Mouse (Mus musculus): ENCODE data around the gene Gm33543. TPM values are rescaled to one million over a fixed set of nuclear protein-coding genes. Genes with fewer than 3 reads are reported as not detected.
A peak's percentile ranks its signal among the peaks of the same experiment; 100 is the strongest.

Gene Gm33543
- total RNA-seq, 2 experiments from 2014 or later = 1.9 TPM

DNA sequence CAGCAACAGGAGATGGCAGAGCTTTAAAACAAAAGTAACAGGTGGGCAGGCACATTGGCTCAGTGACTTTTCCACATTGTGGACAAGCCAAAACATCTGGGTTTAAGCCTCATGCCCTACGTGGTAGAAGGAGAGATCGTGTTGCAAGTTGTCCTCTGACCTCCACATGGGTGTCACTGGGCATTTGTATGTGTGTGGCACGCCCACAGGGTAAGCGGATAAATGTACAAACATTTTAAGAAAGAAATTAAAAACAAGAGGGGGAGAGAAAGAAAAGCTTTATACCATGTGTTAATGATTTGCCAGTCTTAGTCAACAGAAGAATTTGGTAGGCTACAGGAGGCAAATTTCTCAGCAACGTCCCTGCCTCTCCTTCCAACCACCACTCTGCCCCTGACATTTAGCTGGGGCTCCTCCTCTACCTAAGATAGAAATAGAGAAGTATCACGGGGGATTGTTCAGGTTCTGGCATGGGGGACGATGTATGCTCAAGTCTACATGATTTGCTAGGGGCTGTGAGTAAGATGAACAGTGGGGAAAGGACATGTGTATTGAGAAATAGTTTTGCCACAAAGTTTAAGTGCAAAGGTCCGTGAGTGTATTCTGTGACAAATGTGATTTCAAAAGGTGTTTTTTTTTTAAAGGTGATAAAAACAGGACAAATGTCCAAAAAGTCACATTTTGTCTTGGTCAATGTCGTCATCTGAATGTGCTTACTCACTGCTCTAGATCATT, 6.0 kb downstream of the Gm33543 start:
- DNase-seq (ENCODE audit: low spot score) = no peak

DNA sequence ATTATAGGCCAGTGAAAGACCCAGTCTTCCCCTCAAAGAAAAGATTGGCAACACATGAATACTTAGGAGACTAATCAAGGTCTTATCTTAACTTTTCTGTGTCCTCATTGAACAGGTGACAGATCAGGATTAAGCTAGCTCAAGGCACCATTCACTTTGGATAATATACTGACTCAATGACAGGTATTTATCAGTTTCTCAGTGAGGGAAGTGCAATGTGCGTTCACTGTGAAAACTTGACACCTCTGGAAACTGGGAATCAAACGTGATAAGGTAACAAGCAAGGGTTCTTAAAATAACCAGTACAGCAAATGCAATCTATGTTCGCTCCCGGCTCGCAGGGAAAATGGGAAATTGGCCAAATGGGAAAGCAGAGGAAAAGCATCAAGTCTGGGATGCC, 11.8 kb downstream of the Gm33543 start:
- DNase-seq (ENCODE audit: low spot score) = no peak

- no peak for DNase-seq (ENCODE audit: low spot score)
Observed at GRCm38 (mm10) chr10:95829471-95829870, 13.3 kb downstream of the Gm33543 start.

DNA sequence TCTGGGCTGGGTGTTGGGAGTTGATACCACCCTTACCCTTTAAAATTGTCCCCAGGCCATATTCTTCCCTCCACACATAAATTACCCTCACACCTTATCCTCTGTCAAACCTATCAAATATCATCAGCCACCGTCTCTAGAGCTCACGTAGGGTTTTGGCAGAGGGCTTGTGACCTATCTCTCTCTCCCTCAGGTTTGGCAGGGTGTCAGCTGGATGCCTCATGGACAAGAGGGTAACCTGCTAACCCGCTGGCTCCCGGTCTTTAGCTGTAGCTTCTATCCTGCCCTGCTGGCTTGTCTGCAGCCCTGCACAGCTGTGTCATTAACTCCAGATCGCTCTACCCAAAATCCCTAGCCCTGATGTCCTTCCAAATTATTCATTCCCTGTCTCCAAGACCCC, 14.4 kb downstream of the Gm33543 start:
- DNase-seq (ENCODE audit: low spot score) = peak; percentile 92

DNA sequence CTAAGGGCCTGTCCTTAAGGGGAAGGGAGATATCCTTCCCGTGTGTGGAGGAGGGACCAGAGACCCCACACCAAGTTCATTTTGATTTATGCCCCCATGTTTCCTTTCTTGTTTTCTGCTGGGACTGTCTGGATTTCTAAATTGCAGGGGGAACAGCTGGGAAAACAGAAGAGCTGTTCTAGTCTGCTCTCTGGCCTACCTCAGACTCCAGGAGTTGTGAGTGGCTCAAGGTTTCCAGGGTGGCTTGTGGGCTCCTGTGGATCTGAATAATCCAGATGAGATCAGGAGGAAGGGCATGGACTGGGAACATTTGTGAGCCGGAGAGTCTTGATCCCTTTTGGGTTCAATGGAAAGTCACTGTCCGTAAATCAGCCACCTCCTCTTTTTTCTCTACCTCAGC, 17.1 kb downstream of the Gm33543 start:
- no peak for DNase-seq (ENCODE audit: low spot score)

- DNase-seq (ENCODE audit: low spot score) = no peak
Observed at GRCm38 (mm10) chr10:95818506-95818905, 24.2 kb downstream of the Gm33543 start.

DNA sequence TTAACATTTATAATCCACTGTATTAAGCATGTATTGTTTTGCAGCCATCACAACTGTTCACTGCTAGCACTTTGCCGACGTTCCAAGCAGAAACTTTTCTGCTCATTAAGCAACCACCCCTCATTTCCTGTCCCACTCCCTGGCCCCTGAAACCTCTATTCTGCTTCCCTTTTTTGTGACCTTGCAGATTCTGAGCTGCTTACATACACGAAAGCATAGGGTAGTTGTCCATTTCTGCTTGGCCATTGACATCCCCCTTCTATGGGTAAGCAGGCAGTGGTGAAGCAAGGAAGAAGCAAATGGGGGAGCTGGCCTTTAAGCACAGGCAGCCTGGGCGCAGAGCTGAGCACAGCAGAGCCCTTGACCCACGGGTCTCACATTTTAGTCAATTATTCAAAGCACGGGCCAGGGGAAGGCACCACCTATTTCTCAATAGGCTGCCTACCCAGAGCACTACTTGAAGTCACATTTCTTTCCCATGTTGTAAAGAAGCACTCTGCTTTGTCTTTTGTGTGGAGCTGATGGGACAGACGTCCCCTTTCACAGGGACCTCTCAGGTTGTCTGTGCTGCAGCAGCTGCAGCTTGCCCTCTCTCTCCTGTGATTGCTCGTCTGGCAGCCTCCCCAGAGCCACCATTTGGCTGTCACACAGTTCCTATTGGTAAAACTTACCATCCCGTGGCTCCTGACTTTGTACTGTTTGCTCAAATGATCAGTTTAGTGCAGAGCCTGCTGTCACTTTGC, 25.1 kb downstream of the Gm33543 start:
- DNase-seq (ENCODE audit: low spot score) = no peak

DNA sequence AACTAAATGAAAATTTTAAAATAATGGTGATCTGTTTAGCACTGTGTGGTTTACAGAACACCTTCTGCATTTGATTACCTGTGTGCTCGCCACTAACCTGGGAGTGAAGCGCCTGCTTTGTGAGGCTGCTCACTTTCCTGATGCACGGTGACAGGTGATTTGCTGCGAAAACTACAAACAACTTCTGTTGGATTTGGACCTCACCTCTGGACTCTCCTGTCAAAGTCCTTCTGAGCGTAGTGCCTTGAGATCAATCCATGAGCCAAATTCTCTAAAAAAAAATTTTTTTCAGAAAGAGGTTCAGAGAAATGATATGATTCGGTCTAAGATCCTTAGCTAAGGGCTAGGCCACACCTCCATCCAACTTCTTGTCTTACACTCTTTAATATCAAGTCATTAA, 28.4 kb downstream of the Gm33543 start:
- no peak for DNase-seq (ENCODE audit: low spot score)

DNA sequence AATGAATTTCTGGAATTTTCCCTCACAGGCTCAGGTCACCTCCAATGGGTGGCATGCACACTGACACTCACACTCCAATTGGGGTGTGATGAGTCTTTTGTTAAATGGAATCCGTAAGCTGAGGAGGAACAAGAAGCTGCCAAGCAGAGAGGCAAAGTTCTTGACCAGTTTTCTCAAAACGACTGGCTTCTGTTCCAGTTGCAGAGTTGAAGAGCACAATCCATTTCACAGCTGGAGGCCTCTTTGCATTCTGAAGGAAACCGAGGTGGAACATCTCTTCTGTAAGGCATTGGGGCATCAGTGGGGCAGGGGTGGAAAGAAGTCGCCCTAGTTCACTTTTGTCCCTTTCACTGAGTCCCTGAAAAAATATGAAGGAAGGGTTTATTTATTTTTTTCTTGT, 30.9 kb downstream of the Gm33543 start:
- no peak for DNase-seq (ENCODE audit: low spot score)

GRCm38 (mm10) chr10:95801443-95801811, 41.3 kb downstream of the Gm33543 start:
- DNase-seq (ENCODE audit: low spot score) = peak; percentile 41

DNA sequence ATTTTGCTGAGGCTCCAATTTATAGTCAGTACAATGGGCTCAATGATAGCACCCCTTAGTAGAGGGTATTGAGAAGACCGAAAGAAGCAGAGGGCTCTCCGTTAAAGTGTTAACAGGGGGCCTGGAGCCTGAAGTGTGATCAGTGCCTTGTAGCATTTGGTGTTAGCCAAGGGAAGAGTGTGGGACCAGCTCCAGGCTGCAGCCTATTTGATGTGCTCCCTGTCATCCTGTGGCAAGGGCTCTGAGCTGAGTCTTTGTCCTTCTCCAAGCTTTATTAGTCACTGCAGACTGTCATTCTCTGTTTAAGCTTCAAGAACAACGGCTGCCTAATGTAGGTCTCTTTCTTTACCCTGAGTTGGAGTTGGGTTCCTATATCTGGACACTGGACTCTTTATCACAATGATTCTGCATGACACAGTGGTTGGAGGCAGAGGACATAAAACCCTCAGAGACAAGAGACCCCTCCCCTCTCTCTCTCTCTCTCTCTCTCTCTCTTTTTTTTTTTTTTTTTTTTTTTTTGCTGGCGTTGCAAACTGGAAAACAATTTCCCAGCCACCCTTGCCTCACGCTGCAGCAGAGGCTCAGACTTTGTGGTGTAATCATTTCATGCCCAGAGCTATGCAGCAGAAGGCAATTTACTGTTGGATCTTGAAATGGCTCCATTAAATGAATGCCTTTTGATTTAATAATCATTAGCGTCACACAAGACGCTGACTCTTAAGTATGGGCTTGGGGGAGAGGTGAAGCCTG, 41.9 kb downstream of the Gm33543 start:
- no peak for DNase-seq (ENCODE audit: low spot score)

DNA sequence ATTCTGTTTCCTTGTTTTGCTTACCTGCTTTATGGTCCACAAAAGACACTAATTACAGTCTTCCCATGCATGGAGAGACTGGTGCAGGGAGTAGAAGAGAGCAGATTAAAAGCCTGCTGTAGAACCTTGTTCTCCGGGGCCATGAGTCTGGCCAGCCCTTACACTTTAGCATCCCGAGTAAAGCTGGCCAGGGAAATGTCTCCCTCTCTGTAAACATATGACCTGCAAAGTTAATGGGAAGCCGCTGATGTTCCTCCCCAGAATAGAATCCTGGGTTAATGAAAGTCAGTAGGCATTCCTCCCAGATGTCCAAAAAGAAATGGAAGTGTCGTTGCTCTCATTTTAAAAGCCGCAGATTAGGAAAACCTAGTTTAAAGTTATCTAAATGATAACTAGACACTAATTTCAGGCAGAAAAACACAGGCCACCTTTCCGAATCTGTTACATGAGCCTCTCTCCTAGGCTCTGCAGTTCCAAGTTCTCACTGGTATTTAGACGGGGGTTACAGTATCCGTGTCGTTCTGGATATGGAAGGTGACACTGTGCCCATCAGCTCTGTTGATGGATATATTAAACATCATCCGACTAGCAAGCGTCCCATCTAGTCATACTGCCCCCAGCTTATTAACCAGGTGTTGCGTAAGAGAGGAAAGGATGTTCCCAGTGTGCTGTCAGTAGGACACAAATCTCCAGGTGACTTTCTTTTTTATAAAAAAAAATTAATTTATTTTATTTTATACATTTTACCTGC, 44.9 kb downstream of the Gm33543 start:
- DNase-seq (ENCODE audit: low spot score) = peak; percentile 61

DNA sequence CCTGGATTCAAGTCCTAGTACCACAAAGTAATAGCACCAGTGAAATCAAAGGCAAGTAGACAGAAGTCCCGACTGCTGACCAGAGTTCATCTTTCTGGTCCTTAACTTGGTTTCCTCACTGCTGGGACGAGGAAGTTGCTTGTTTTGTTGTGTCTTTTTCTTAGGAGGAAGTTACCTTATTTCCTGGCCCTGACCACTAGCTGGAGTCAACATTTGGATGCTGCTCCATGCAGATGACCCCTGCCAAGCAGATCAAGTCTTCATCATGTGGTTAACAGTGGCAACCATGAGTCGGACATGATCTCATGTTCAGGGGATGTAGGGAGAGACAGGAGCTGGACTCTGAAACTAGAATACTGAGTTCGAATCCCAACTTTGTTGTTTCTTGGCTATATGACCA, 47.2 kb downstream of the Gm33543 start:
- DNase-seq (ENCODE audit: low spot score) = no peak

DNA sequence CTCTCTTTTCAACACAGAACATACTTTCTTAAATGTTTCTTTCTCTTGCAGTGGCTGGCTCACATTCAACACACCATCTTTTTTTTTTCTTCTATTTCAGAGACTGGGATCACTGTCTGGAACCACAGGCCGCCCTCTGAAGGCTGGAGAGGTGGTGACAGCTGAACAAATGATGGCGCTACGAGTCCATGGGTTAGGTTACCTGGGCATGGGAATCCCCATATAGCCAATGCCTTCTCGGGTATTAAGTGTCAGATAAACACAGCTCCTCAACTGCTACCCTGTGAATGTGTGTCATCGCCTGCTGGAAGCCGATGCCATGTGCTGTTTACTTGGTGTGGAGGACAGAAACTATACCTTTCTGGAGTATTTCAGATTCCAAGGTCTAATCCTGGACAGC, 48.0 kb downstream of the Gm33543 start:
- DNase-seq (ENCODE audit: low spot score) = peak; percentile 80

DNA sequence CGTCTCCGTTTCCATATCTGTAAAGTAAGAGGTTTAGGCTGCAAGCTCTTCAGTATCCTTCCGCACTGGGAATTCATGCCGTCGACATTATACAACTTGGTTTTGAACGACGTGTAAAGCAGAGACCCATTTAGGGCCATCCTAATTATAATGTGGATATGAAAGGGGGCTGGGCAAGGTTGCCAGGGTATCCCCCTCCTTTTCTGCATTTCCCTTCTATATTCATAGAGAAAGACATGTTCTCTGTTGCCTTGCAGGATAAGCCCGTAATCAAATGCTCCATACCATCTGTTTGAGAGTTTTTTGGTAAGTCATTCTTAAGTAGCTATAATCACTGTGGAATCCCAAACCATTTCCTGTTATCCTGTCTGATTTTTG, 51.3 kb downstream of the Gm33543 start:
- DNase-seq (ENCODE audit: low spot score) = no peak

GRCm38 (mm10) chr10:95790771-95791426, 51.8 kb downstream of the Gm33543 start:
- peak; percentile 38 for DNase-seq (ENCODE audit: low spot score)

GRCm38 (mm10) chr10:95787176-95787575, 55.6 kb downstream of the Gm33543 start:
- DNase-seq (ENCODE audit: low spot score) = no peak

DNA sequence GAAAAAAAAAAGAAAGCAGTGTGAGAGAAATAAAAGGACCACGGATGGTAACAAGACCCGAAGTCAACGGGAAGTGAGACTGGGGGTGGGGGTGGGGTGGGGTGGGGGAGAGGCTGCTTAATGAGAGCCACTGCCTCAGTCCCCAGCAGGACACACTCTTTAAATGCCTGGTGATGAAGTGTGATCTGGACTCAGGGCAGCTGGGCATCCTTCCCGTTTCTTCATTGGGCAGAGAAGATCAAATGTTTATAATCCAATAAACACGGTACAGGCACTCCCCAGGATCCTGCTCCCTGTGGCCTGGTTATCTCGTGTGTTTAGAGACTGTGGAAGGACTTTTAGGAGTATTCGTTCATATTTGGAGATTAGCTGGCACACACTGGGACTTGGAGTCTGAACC, 57.9 kb downstream of the Gm33543 start:
- peak; percentile 66 for DNase-seq (ENCODE audit: low spot score)

- DNase-seq (ENCODE audit: low spot score) = no peak
Observed at GRCm38 (mm10) chr10:95780881-95781600, 61.7 kb downstream of the Gm33543 start.

DNA sequence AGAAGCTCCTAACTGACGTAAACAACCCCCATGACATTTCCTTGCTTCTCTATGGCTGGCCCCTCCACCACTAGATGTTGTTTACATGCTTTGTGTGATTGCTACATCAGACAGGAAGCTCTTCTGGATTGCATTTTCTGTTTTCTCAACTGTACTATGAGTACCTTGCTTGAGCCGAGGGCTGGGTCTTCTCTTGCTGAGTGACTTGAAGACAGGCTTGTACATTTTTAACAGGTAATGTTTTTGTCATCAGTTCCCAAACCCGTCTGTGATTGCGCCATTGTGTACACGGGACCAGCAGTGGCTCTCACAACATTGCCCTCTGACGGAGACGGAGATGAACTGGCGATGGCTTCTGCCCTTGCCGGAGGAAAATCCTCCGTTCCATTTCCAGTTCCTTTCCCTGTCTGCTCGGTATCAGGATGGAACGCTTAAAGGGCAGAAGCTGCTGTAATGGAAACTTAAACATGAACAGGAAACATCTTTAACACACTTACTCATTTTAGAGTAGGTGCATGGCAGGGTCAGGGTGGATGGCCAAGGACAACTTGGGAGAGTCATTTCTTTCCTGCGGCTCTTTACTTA, 62.8 kb downstream of the Gm33543 start:
- DNase-seq (ENCODE audit: low spot score) = no peak
